Mouse (Mus musculus) gastrocnemius, postnatal 36 days (tissue): ENCODE data around the gene Zdhhc21. TPM values are rescaled to one million over a fixed set of nuclear protein-coding genes. Genes with fewer than 3 reads are reported as not detected.

Experiments
- DNase-seq, 2 experiments: peaks; one replicate each; pipeline ENCODE4 v3.0.0; 2022
- intact Hi-C: fragments of 180-260 bp; cut with DNase I; formaldehyde crosslinking; loops from one replicate; pipeline ENCODE4 v1.15.1; 2025
- total RNA-seq, 2 experiments: library from RNA; stranded (reverse); gene quantifications; 2 replicates each; pipeline ENCODE4 v1.2.3; 2021

Zdhhc21 gene
- total RNA-seq, 2 experiments from 2014 or later: 9.9 to 12.0 TPM

- intact Hi-C loops: no loop called here
- DNase-seq: no peak
Observed at GRCm38 (mm10) chr4:82793608-82794007, 66.2 kb downstream of the Zdhhc21 start.

GRCm38 (mm10) chr4:82792906-82793580, 66.7 kb downstream of the Zdhhc21 start:
- intact Hi-C loops: no loop called here
- no peak for DNase-seq

- DNase-seq: no peak
- intact Hi-C loops: no loop called here
Observed at GRCm38 (mm10) chr4:82765513-82766216, 94.1 kb downstream of the Zdhhc21 start.

GRCm38 (mm10) chr4:82763586-82763985, 96.2 kb downstream of the Zdhhc21 start:
- intact Hi-C loops: no loop called here

GRCm38 (mm10) chr4:82762430-82763119, 97.2 kb downstream of the Zdhhc21 start:
- intact Hi-C loops: no loop called here
- peak in 1 of 2 experiments; percentile 35 for DNase-seq

More at GRCm38 (mm10) chr4:82763586-82763985, 96.2 kb downstream of the Zdhhc21 start:
- no peak for DNase-seq

- no peak for DNase-seq
- intact Hi-C loops: no loop called here
Observed at GRCm38 (mm10) chr4:82756295-82756626, 103.5 kb downstream of the Zdhhc21 start.

GRCm38 (mm10) chr4:82755616-82756294, 104.0 kb downstream of the Zdhhc21 start:
- intact Hi-C loops: no loop called here
- no peak for DNase-seq

Other genes with a start within 250 kb of the Zdhhc21 start
- 10 to 100 TPM; 74.8 to 75.9 TPM for gene Nfib, start 154.2 kb downstream of the Zdhhc21 start, total RNA-seq
- not detected for gene Cer1, start 25.2 kb upstream of the Zdhhc21 start, total RNA-seq
- 1 to 10 TPM in 1 of 2 experiments, under 1 TPM in 1; 0.86 to 1.1 TPM for gene Frem1, start 192.4 kb upstream of the Zdhhc21 start, total RNA-seq